Mouse (Mus musculus) gastrocnemius, postnatal 4 days (tissue): ENCODE data around the gene Tph2. TPM values are rescaled to one million over a fixed set of nuclear protein-coding genes. Genes with fewer than 3 reads are reported as not detected.
A peak's percentile ranks its signal among the peaks of the same experiment; 100 is the strongest.
"Not testable (repeated sequence)": the region's sequence is repeated elsewhere in the genome, so short reads cannot be mapped to it uniquely, and the experiment has no call there.

Source experiments
- DNase-seq, 2 experiments: peaks; one replicate each; pipeline ENCODE4 v3.0.0; 2021 to 2022; ENCODE audit warnings: low spot score in 2 of 2, mixed read lengths in 2 of 2
- long read RNA-seq, 2 experiments: library from polyadenylated mRNA; stranded (forward); transcript quantifications; one replicate each; pipeline ENCODE4 v2.0.0; 2021
- total RNA-seq, 2 experiments: library from RNA; stranded (reverse); gene quantifications; 2 replicates each; pipeline ENCODE4 v1.2.3; 2021

Tph2 gene
- total RNA-seq = not detected
- long read RNA-seq, experiment 1 = 0 reads
- long read RNA-seq, experiment 2 = 0 reads

GRCm38 (mm10) chr10:115184697-115185096, at the start of gene Tph2:
Tph2 (minus strand) TSS chr10:115185022.
- peak; percentile 64 to 84 for DNase-seq

DNA sequence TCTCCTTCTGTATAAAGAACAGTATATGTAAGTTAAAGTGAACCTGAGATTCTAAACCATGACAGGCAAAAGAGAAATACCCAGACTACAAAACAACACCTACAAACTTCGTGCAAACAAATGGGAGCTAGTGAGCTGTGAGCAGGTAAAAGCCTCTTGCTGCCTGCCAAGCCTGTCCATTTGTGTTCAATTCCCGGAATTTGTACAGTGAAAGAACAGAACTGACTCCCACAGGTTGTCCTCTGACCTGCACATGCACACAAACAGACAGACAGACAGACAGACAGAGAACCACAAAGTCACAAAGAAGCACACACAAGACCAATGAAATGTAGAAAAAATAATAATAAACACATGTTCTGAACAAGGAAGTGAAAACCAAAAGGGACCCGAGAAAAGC, 49.0 kb upstream of the Tph2 start:
- no peak for DNase-seq

- no peak for DNase-seq
These were observed 47.7 kb upstream of the Tph2 start for GRCm38 (mm10) chr10:115232513-115232912.

GRCm38 (mm10) chr10:115229023-115229422, 44.2 kb upstream of the Tph2 start:
- no peak for DNase-seq

GRCm38 (mm10) chr10:115226586-115226985, 41.8 kb upstream of the Tph2 start:
- DNase-seq = no peak

- no peak for DNase-seq
These were observed 39.0 kb upstream of the Tph2 start for GRCm38 (mm10) chr10:115223845-115224244.

DNA sequence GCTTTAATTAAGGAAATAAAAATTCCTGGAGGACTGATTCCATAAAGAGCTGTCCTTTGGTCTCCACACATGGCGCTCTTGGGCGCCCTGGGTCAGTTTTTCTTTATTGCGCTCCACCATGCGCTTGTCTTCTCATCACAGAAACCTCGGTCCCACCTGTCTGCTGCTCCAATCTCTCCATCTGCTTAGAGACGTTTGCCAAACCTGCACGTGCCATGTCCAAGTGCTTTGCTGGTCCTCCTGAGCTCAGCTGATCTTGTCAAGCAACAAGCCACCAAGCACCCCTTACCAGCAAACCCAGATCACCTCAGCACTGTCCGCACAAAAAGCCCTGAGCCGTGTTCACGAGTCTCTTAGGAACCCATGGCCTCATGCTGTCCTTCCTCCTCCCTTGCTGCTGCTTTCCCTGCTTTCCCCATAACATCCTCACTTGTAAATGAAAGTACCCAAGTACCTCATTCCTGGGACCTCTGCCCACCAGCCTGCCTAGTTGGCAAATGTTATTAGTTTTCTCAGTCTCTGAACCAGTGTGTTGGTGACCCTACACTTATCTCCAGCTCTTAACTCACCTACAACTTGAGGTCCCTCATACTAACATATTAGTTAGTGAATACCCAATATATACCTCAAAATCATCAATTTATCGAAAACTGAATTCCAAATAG, 28.2 kb upstream of the Tph2 start:
- DNase-seq = no peak

GRCm38 (mm10) chr10:115205825-115206224, 21.0 kb upstream of the Tph2 start:
- DNase-seq = no peak

GRCm38 (mm10) chr10:115205284-115205683, 20.5 kb upstream of the Tph2 start:
- no peak for DNase-seq

- no peak for DNase-seq
These were observed 6.4 kb upstream of the Tph2 start for GRCm38 (mm10) chr10:115191214-115191613.

DNA sequence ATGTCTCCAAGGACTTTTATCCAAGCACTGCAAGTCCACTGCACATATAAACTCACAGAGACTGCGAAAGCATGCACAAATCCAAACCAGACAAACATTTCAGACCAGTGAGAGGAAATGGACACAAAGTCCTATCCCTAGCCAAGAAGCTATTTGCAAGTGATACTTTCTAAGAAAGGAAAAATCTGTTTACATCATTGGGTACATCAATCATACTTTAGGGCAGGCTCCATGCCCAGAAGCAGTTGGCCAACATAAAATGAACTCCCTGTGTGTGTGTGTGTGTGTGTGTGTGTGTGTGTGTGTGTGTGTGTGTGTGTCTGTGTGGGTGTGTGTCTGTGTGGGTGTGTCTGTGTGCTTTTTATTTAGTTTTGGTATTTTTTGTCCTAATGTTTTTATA, 2.6 kb upstream of the Tph2 start:
- no peak for DNase-seq

- DNase-seq = no peak
These were observed 3.8 kb downstream of the Tph2 start for GRCm38 (mm10) chr10:115181034-115181433.

- DNase-seq = not testable (repeated sequence)
These were observed 6.8 kb downstream of the Tph2 start for GRCm38 (mm10) chr10:115178019-115178418.

DNA sequence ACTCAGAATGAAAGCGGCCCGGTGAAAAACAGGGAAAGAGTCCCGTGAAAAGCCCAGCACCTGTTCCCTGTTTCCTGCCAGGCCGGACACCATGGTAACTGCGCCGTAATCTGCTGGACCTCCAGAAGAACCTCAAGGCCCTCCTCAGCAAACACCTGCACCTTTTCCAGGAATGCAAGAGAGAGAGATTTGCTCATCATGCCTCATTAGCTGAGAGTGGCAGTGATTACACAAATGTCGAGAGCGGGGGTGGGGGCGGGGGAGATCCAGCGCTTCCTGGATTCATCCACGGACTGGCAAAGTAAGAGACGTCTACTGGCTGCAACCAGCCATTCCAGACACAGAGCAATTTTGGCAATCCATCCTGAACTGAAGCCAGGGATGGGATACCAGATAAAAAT, 9.2 kb downstream of the Tph2 start:
- DNase-seq = no peak

DNA sequence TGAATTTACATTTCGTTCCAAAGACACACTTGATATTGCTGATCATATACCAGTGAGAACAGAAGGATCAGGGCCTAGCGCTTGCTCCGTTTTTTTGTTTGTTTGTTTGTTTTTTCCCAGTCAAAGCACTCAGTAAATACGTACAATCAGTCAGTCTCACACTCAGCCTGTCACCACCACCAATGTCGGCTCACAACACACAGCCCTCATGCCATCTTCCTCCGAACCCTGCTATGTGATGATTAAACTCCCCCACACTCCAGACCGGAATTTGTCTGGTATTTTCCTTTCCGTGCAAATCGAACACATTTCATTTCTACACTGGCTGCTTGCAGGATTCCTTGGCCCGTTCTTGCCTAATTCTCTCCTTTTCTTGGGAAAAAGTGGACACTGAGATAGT, 11.5 kb downstream of the Tph2 start:
- no peak for DNase-seq

DNA sequence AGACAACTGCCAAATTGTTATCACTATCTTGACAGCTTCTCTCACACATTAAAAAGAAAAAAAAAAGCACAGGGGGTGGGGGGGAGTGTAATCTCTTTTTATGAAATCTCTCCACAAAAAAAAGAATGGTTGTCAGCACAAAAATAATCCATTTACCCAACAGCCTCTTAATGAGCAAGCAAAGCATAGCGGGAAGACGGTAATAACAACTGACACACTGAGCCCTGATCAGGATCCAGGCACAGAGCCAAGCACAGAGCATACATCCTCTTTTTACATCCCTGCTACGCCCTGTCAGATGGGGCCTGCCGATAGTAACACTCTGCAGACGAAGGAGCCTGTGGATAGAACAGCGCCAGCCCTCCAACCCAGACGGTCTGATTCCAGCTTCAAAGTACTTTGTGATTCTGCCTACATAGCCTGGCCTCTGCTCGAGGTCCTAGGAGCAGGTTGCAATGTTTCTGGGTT, 13.4 kb downstream of the Tph2 start:
- DNase-seq = peak in 1 of 2 experiments; percentile 18

GRCm38 (mm10) chr10:115170496-115171350, 14.1 kb downstream of the Tph2 start:
- no peak for DNase-seq

GRCm38 (mm10) chr10:115169410-115169809, 15.4 kb downstream of the Tph2 start:
- no peak for DNase-seq

GRCm38 (mm10) chr10:115160289-115160688, 24.5 kb downstream of the Tph2 start:
- no peak for DNase-seq

- DNase-seq = no peak
These were observed 37.5 kb downstream of the Tph2 start for GRCm38 (mm10) chr10:115147308-115147707.

- no peak for DNase-seq
These were observed 38.4 kb downstream of the Tph2 start for GRCm38 (mm10) chr10:115146257-115146898.

- no peak for DNase-seq
These were observed 40.3 kb downstream of the Tph2 start for GRCm38 (mm10) chr10:115144542-115144941.
